Mouse (Mus musculus): ENCODE results near the gene Mknk2. TPM values are rescaled to one million over a fixed set of nuclear protein-coding genes. Genes with fewer than 3 reads are reported as not detected.
A peak's percentile ranks its signal among the peaks of the same experiment; 100 is the strongest.

Gene Mknk2
- polyA plus RNA-seq, 1 experiment from 2014 or later, result 79.5 TPM

DNA sequence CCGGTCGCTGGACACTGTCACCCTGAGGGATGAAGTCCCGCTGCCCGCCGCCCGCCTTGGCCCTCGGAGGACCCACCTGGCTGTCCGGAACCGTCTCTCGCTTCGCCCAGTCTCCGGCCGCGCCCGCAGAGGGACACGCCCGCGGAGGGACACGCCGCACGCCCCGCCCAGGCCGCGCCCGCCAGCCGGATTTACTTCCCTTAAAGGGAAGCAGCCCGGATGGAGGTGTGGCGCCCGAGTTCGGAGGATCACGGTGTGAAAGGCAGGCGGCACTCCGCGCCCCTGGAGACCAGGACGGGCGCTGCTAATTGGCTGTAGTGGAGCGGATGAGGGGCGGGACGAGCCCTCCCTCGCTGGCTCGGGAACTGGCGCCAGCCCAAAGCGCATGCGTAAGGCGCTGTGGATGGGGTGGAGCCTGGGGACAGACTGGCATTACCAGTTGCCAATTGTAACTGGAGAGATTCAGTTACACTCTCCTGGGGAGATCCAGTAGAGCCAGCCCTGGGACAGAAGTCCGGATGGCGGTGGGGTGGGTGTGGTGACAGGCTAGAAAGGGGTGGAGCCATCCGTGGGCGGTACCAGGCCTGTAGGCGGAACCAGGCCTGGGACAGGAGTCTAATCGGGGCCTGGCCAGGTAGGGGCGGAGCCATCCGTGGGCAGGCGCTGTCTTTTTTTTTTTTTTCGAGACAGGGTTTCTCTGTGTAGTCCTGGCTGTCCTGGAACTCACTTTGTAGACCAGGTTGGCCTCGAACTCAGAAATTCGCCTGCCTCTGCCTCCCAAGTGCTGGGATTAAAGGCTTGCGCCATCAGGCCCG lies 24.0 kb upstream of the Mknk2 start, which contains the start of the genes Mob3a and Izumo4:
Gene Mob3a, minus strand, starts transcription at position 257 of the 815 bp plus-strand sequence.
Gene Izumo4, plus strand, starts transcription at position 464 of the 815 bp plus-strand sequence.
- H3K9me3 ChIP-seq (ENCODE audit: control insufficient read depth, low read length), result no peaks in the 10 kb centered on the region
- H3K36me3 ChIP-seq (ENCODE audit: control insufficient read depth, insufficient read depth, low read length), result no peaks in the 10 kb centered on the region; the same call in none of the 2 replicates
- H3K27me3 ChIP-seq (ENCODE audit: control insufficient read depth, insufficient read depth, low read length), result no peaks in the 10 kb centered on the region
- peak within 1 kb of the TSS; percentile 71 for H3K4me2 ChIP-seq (ENCODE audit: low read depth)
- H3K4me1 ChIP-seq (ENCODE audit: control insufficient read depth, insufficient read depth, low read length), result peaks cover 11% of the 10 kb centered on the region
- H3K27ac ChIP-seq (ENCODE audit: low read depth, low read length), result peak within 1 kb of the TSS; percentile 76
- H3K9ac ChIP-seq (ENCODE audit: low read length), result peak within 1 kb of the TSS; percentile 70
- peak within 1 kb of the TSS; percentile 56 for H3K4me3 ChIP-seq (ENCODE audit: low read depth, low read length)
- DNase-seq (ENCODE audit: low spot score) (peak; percentile 99), ATAC-seq (ENCODE audit: insufficient read depth, low FRiP score, low TSS enrichment) (peak; percentile 94)
- WGBS, result under 1% methylated on average over 58 of the region's 59 CpGs

GRCm38 (mm10) chr10:80700732-80701131 lies 22.8 kb upstream of the Mknk2 start:
- Histone ChIP-seq H3K27me3 (ENCODE audit: control insufficient read depth, insufficient read depth, low read length) (no peaks in the 10 kb centered on the region), H3K4me2 (ENCODE audit: low read depth) (peak overlapping the region; percentile 71), H3K4me3 (ENCODE audit: low read depth, low read length) (peak overlapping the region; percentile 56), H3K4me1 (ENCODE audit: control insufficient read depth, insufficient read depth, low read length) (peaks cover 11% of the 10 kb centered on the region), H3K9ac (ENCODE audit: low read length) (peak overlapping the region; percentile 18; the same call in 1 of the 2 replicates), H3K27ac (ENCODE audit: low read depth, low read length) (no peak overlapping the region), H3K36me3 (ENCODE audit: control insufficient read depth, insufficient read depth, low read length) (no peaks in the 10 kb centered on the region; the same call in none of the 2 replicates), H3K9me3 (ENCODE audit: control insufficient read depth, low read length) (no peaks in the 10 kb centered on the region)
- ATAC-seq (ENCODE audit: insufficient read depth, low FRiP score, low TSS enrichment), result no peak
- no peak for DNase-seq (ENCODE audit: low spot score)
- WGBS, result 48% methylated on average over 4 of the region's 4 CpGs

- WGBS, result 91% methylated on average over 7 of the region's 7 CpGs
Observed at GRCm38 (mm10) chr10:80700038-80700504, 22.2 kb upstream of the Mknk2 start.

GRCm38 (mm10) chr10:80698605-80699004 lies 20.7 kb upstream of the Mknk2 start:
- Histone ChIP-seq H3K27me3 (ENCODE audit: control insufficient read depth, insufficient read depth, low read length) (no peaks in the 10 kb centered on the region), H3K9me3 (ENCODE audit: control insufficient read depth, low read length) (no peaks in the 10 kb centered on the region), H3K36me3 (ENCODE audit: control insufficient read depth, insufficient read depth, low read length) (no peaks in the 10 kb centered on the region; the same call in none of the 2 replicates), H3K4me3 (ENCODE audit: low read depth, low read length) (no peak overlapping the region), H3K4me2 (ENCODE audit: low read depth) (no peak overlapping the region), H3K4me1 (ENCODE audit: control insufficient read depth, insufficient read depth, low read length) (peaks cover 9% of the 10 kb centered on the region), H3K9ac (ENCODE audit: low read length) (no peak overlapping the region), H3K27ac (ENCODE audit: low read depth, low read length) (no peak overlapping the region)
- DNase-seq (ENCODE audit: low spot score), result no peak
- 93% methylated on average over 9 of the region's 9 CpGs for WGBS
- ATAC-seq (ENCODE audit: insufficient read depth, low FRiP score, low TSS enrichment), result no peak

More at GRCm38 (mm10) chr10:80700038-80700504, 22.2 kb upstream of the Mknk2 start:
- Histone ChIP-seq H3K4me2 (ENCODE audit: low read depth) (no peak overlapping the region; the same call in 1 of the 2 replicates), H3K36me3 (ENCODE audit: control insufficient read depth, insufficient read depth, low read length) (no peaks in the 10 kb centered on the region; the same call in none of the 2 replicates), H3K27ac (ENCODE audit: low read depth, low read length) (no peak overlapping the region), H3K9ac (ENCODE audit: low read length) (no peak overlapping the region), H3K27me3 (ENCODE audit: control insufficient read depth, insufficient read depth, low read length) (no peaks in the 10 kb centered on the region), H3K4me1 (ENCODE audit: control insufficient read depth, insufficient read depth, low read length) (peaks cover 11% of the 10 kb centered on the region), H3K4me3 (ENCODE audit: low read depth, low read length) (no peak overlapping the region), H3K9me3 (ENCODE audit: control insufficient read depth, low read length) (no peaks in the 10 kb centered on the region)
- ATAC-seq (ENCODE audit: insufficient read depth, low FRiP score, low TSS enrichment) (no peak), DNase-seq (ENCODE audit: low spot score) (no peak)

DNA sequence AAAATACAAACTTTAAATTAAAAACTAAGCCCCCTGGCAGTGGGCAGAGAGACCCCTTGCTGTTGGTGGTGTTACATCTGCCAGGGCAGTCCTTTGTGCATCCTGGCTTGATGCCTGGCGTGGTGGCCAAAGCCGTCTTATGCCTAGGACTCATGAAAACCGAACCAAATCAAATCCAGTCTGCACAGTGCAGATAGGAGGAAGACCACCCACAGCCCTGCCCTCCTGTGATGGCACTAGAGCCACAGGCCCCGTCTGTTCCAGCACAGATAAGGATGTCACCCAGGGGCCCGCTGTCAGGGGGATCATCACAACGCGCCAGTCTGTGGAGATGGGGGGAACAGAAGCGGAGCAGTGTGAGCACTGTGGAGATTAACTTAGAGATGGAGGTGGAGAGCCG lies 19.9 kb upstream of the Mknk2 start:
- H3K4me3 ChIP-seq (ENCODE audit: low read depth, low read length), result no peak overlapping the region
- H3K27me3 ChIP-seq (ENCODE audit: control insufficient read depth, insufficient read depth, low read length), result no peaks in the 10 kb centered on the region
- no peak overlapping the region for H3K27ac ChIP-seq (ENCODE audit: low read depth, low read length)
- H3K9me3 ChIP-seq (ENCODE audit: control insufficient read depth, low read length), result no peaks in the 10 kb centered on the region
- H3K4me1 ChIP-seq (ENCODE audit: control insufficient read depth, insufficient read depth, low read length), result peaks cover 4% of the 10 kb centered on the region
- WGBS, result 88% methylated on average over 9 of the region's 9 CpGs
- no peak overlapping the region for H3K9ac ChIP-seq (ENCODE audit: low read length)
- DNase-seq (ENCODE audit: low spot score), result no peak
- H3K4me2 ChIP-seq (ENCODE audit: low read depth), result no peak overlapping the region
- no peaks in the 10 kb centered on the region; the same call in none of the 2 replicates for H3K36me3 ChIP-seq (ENCODE audit: control insufficient read depth, insufficient read depth, low read length)
- no peak for ATAC-seq (ENCODE audit: insufficient read depth, low FRiP score, low TSS enrichment)

DNA sequence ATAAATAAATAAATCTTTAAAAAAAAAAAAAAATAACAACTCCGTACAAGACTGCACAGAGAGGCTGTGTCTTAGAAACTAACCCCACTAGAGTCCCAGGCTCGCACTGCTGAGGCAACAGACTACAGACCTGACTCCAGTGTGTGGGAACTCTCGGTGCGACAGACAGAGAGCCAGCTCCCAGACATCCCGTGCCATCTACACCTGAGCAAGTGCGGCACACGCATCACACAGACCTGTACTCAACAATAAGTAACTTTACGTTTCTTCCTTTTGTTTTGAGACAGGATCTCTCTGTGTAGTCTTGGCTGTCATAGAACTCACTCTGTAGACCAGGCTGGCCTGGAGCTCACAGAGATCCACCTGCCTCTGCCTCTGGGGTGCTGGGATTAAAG lies 19.5 kb upstream of the Mknk2 start:
- no peaks in the 10 kb centered on the region for H3K9me3 ChIP-seq (ENCODE audit: control insufficient read depth, low read length)
- 92% methylated on average over 8 of the region's 8 CpGs for WGBS
- H3K4me1 ChIP-seq (ENCODE audit: control insufficient read depth, insufficient read depth, low read length), result peaks cover 3% of the 10 kb centered on the region
- H3K36me3 ChIP-seq (ENCODE audit: control insufficient read depth, insufficient read depth, low read length), result no peaks in the 10 kb centered on the region; the same call in none of the 2 replicates
- no peak for ATAC-seq (ENCODE audit: insufficient read depth, low FRiP score, low TSS enrichment)
- H3K27me3 ChIP-seq (ENCODE audit: control insufficient read depth, insufficient read depth, low read length), result no peaks in the 10 kb centered on the region
- DNase-seq (ENCODE audit: low spot score), result no peak
- H3K4me3 ChIP-seq (ENCODE audit: low read depth, low read length), result no peak overlapping the region
- no peak overlapping the region for H3K9ac ChIP-seq (ENCODE audit: low read length)
- H3K27ac ChIP-seq (ENCODE audit: low read depth, low read length), result no peak overlapping the region
- H3K4me2 ChIP-seq (ENCODE audit: low read depth), result no peak overlapping the region

- no peak for ATAC-seq (ENCODE audit: insufficient read depth, low FRiP score, low TSS enrichment)
- WGBS, result 70% methylated on average over 11 of the region's 12 CpGs
- no peaks in the 10 kb centered on the region for H3K9me3 ChIP-seq (ENCODE audit: control insufficient read depth, low read length)
- no peak overlapping the region for H3K4me3 ChIP-seq (ENCODE audit: low read depth, low read length)
- no peak overlapping the region for H3K4me2 ChIP-seq (ENCODE audit: low read depth)
- H3K27ac ChIP-seq (ENCODE audit: low read depth, low read length), result no peak overlapping the region
- H3K27me3 ChIP-seq (ENCODE audit: control insufficient read depth, insufficient read depth, low read length), result no peaks in the 10 kb centered on the region
- no peak for DNase-seq (ENCODE audit: low spot score)
- H3K4me1 ChIP-seq (ENCODE audit: control insufficient read depth, insufficient read depth, low read length), result peaks cover 3% of the 10 kb centered on the region
- H3K9ac ChIP-seq (ENCODE audit: low read length), result no peak overlapping the region
- H3K36me3 ChIP-seq (ENCODE audit: control insufficient read depth, insufficient read depth, low read length), result no peaks in the 10 kb centered on the region; the same call in none of the 2 replicates
Observed at GRCm38 (mm10) chr10:80696502-80697392, 18.8 kb upstream of the Mknk2 start.

DNA sequence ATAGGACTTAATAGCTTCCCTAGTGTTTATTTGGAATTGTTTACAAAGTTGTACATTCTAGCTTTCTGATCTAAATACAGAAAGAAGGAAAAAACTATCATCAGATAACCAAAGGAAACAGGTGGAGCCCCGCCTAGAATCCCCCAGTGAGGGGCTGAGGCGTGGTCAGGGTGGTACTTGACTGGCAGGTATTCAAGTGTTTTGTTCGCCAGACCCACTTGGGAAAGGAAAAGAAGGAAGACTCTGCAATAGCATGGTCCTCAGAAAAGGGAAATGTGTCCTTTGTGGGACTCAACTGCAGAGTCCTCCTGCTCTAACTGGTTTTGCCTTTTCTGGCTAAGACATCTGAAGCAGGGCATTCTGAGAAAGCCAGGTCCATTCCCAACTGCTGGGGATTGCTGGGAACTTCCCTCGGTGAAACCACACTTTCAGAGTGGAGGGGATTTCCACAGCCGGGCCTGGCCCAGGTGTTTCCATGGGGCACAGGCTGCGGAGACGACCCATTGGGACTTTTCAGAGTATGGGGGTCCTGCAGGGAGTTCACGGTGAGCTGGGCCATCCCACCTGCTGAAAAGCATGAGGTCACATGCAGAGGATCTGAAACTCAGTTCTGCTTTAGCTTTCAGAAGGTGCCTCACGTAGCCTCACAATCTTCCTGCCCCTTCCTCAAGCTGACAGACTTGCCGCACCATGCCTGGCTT lies 18.0 kb upstream of the Mknk2 start:
- WGBS, result 74% methylated on average over 10 of the region's 10 CpGs

More for the DNA sequence above, 18.0 kb upstream of the Mknk2 start:
- Histone ChIP-seq H3K27me3 (ENCODE audit: control insufficient read depth, insufficient read depth, low read length) (no peaks in the 10 kb centered on the region), H3K9ac (ENCODE audit: low read length) (no peak overlapping the region), H3K4me2 (ENCODE audit: low read depth) (no peak overlapping the region), H3K4me3 (ENCODE audit: low read depth, low read length) (no peak overlapping the region), H3K27ac (ENCODE audit: low read depth, low read length) (no peak overlapping the region), H3K9me3 (ENCODE audit: control insufficient read depth, low read length) (no peaks in the 10 kb centered on the region), H3K36me3 (ENCODE audit: control insufficient read depth, insufficient read depth, low read length) (no peaks in the 10 kb centered on the region; the same call in none of the 2 replicates), H3K4me1 (ENCODE audit: control insufficient read depth, insufficient read depth, low read length) (peaks cover 2% of the 10 kb centered on the region)
- ATAC-seq (ENCODE audit: insufficient read depth, low FRiP score, low TSS enrichment), result no peak
- no peak for DNase-seq (ENCODE audit: low spot score)
